In genomic region chr5:148632516-148633170, GRCm38 (mm10) we compare ENCODE assay signal across 8 mouse cellular contexts.
DNase-seq lines count a peak whose midpoint lies in the region; ATAC-seq lines count a peak whose summit lies in the region.
"Had no signal": no experiment of that assay in that cellular context is flagged by ENCODE, and none has a peak within 500 bp of the region (broad histone marks: within the 10 kb centered on the region; RNA-seq: fewer than 3 reads in every experiment).

No protein-coding gene starts in this region.

- no peak overlapping the region for H3K4me2 ChIP-seq in kidney, embryonic 16.5 days (replicated peaks; ENCODE audit: low read depth, low read length)
- H3K4me2 ChIP-seq in forebrain, embryonic 13.5 days = no peak overlapping the region
- H3K4me2 ChIP-seq in heart, embryonic 15.5 days = peak overlapping the region; percentile 30; the same call in 1 of the 2 replicates

- no peaks in the 10 kb centered on the region for H3K36me3 ChIP-seq in kidney, embryonic 16.5 days (ENCODE audit: insufficient read depth, low read length)
- H3K36me3 ChIP-seq in forebrain, embryonic 13.5 days (ENCODE audit: poor library complexity, severe bottlenecking) = no peaks in the 10 kb centered on the region
- H3K36me3 ChIP-seq in heart, embryonic 15.5 days = no peaks in the 10 kb centered on the region

- 50% methylated on average over 11 of the region's 11 CpGs for WGBS in kidney, embryonic 16.5 days
- WGBS in forebrain, embryonic 13.5 days = 59% methylated on average over 11 of the region's 11 CpGs
- WGBS in heart, embryonic 15.5 days = 22% methylated on average over 11 of the region's 11 CpGs

- H3K4me3 ChIP-seq in kidney, embryonic 16.5 days (ENCODE audit: low read length) = no peak overlapping the region
- H3K4me3 ChIP-seq in forebrain, embryonic 13.5 days = no peak overlapping the region
- H3K4me3 ChIP-seq in heart, embryonic 15.5 days = no peak overlapping the region

- no peak for ATAC-seq in kidney, embryonic 16.5 days (ENCODE audit: low FRiP score, low TSS enrichment)
- ATAC-seq in forebrain, embryonic 13.5 days = peak; percentile 21; the same call in 1 of the 2 replicates
- ATAC-seq in heart, embryonic 15.5 days (replicated peaks; ENCODE audit: insufficient number of reproducible peaks, insufficient read depth, low FRiP score, low read depth) = peak; percentile 76
- no peak for ATAC-seq in frontal cortex, adult (ENCODE audit: low TSS enrichment)
- ATAC-seq in erythroid progenitor cell, adult 5-6 weeks (replicated peaks; ENCODE audit: low FRiP score, poor library complexity, severe bottlenecking) = no peak

- H3K27ac ChIP-seq in kidney, embryonic 16.5 days (ENCODE audit: low read length) = no peak overlapping the region
- H3K27ac ChIP-seq in forebrain, embryonic 13.5 days = peak overlapping the region; percentile 14; the same call in 1 of the 2 replicates
- peak overlapping the region; percentile 44 for H3K27ac ChIP-seq in heart, embryonic 15.5 days

- peak; percentile 22 to 32 for DNase-seq in kidney, adult 8-10 months
- DNase-seq in lung, postnatal 25 days (ENCODE audit: low spot score) = peak; percentile 72
- DNase-seq: embryo, embryonic 11 days had no signal

- no peak overlapping the region for H3K9ac ChIP-seq in kidney, embryonic 16.5 days (replicated peaks; ENCODE audit: low read length)
- no peak overlapping the region for H3K9ac ChIP-seq in forebrain, embryonic 13.5 days
- no peak overlapping the region for H3K9ac ChIP-seq in heart, embryonic 15.5 days

- H3K4me1 ChIP-seq in kidney, embryonic 16.5 days (ENCODE audit: insufficient read depth, low read length) = no peaks in the 10 kb centered on the region
- peaks cover 33% of the 10 kb centered on the region for H3K4me1 ChIP-seq in forebrain, embryonic 13.5 days
- peaks cover 32% of the 10 kb centered on the region for H3K4me1 ChIP-seq in heart, embryonic 15.5 days (replicated peaks)

- no peaks in the 10 kb centered on the region for H3K9me3 ChIP-seq in kidney, embryonic 16.5 days (ENCODE audit: low read length)
- 0 out of 2 replicates have a peak, but pooled peaks cover 4% of the 10 kb centered on the region for H3K9me3 ChIP-seq in forebrain, embryonic 13.5 days (replicated peaks)
- no peaks in the 10 kb centered on the region for H3K9me3 ChIP-seq in heart, embryonic 15.5 days (replicated peaks)

- no peaks in the 10 kb centered on the region for H3K27me3 ChIP-seq in kidney, embryonic 16.5 days (ENCODE audit: insufficient read depth, low read length)
- no peaks in the 10 kb centered on the region for H3K27me3 ChIP-seq in forebrain, embryonic 13.5 days
- H3K27me3 ChIP-seq in heart, embryonic 15.5 days = no peaks in the 10 kb centered on the region

Comparison
In these comparisons a context has a peak if more than half of its experiments do, and no peak if none do; other contexts are left out.
1. ATAC-seq: peak in forebrain, embryonic 13.5 days (single experiment) and heart, embryonic 15.5 days (single experiment); none in kidney, embryonic 16.5 days (single experiment), frontal cortex, adult (single experiment) and erythroid progenitor cell, adult 5-6 weeks (single experiment).